Mouse (Mus musculus) intestine, embryonic 14.5 days (tissue): Measurements from ENCODE around the gene Gm20708. TPM values are rescaled to one million over a fixed set of nuclear protein-coding genes. Genes with fewer than 3 reads are reported as not detected.
A peak's percentile ranks its signal among the peaks of the same experiment; 100 is the strongest.
"Not testable (repeated sequence)": the region's sequence is repeated elsewhere in the genome, so short reads cannot be mapped to it uniquely, and the experiment has no call there.

ENCODE experiments used
- ATAC-seq: fragments of 200-750 bp; cut with Nextera tagmentation; replicated peaks from 2 replicates; pipeline ENCODE4 v1.8.0; 2017; ENCODE audit warnings: low read depth, moderate number of reproducible peaks, moderate TSS enrichment, moderate library complexity; ENCODE audit not compliant: low FRiP score, low TSS enrichment
- DNase-seq: peaks from one replicate; pipeline ENCODE4 v3.0.0-alpha.2; 2018; ENCODE audit warnings: low spot score
- H3K27ac ChIP-seq: fragments of 300-500 bp; sonication (generic); 2 replicates; pipeline ENCODE4 v1.5.1; 2014; ENCODE audit warnings: low read depth, mild to moderate bottlenecking, control low read depth
- H3K27me3 ChIP-seq: fragments of 300-500 bp; sonication (generic); replicated peaks from 2 replicates; pipeline ENCODE4 v1.6.1; 2014; ENCODE audit warnings: low read length, control low read depth; ENCODE audit not compliant: control insufficient read depth, insufficient read depth
- H3K36me3 ChIP-seq: fragments of 300-500 bp; sonication (generic); 2 replicates; pipeline ENCODE4 v1.6.1; 2014; ENCODE audit warnings: low read length, control low read depth; ENCODE audit not compliant: control insufficient read depth, insufficient read depth
- H3K4me1 ChIP-seq: fragments of 300-500 bp; sonication (generic); replicated peaks from 2 replicates; pipeline ENCODE4 v1.6.1; 2014; ENCODE audit warnings: low read length, control low read depth, mixed read lengths; ENCODE audit not compliant: control insufficient read depth, insufficient read depth
- H3K4me2 ChIP-seq: fragments of 300-500 bp; sonication (generic); 2 replicates; pipeline ENCODE4 v1.6.1; 2014; ENCODE audit warnings: low read length
- H3K4me3 ChIP-seq: fragments of 300-500 bp; sonication (generic); 2 replicates; pipeline ENCODE4 v1.5.1; 2014; ENCODE audit warnings: low read depth, low read length, control low read depth, mixed read lengths
- H3K9ac ChIP-seq: fragments of 300-500 bp; sonication (generic); 2 replicates; pipeline ENCODE4 v1.6.1; 2014; ENCODE audit warnings: mild to moderate bottlenecking, low read length
- H3K9me3 ChIP-seq: fragments of 300-500 bp; sonication (generic); 2 replicates; pipeline ENCODE4 v1.6.1; 2016; ENCODE audit warnings: low read length, control low read depth; ENCODE audit not compliant: control insufficient read depth
- WGBS: fragments of 180-500 bp; shearing (Covaris S2); extraction: QIAGEN DNeasy Blood & Tissue Kit; methylation state at CpG from one replicate; pipeline ENCODE4 v1.1.7; 2014; 5-methylcytosine and 5-hydroxymethylcytosine counted together
- polyA plus RNA-seq: library from polyadenylated mRNA; unstranded; fragments of >200 nt; fragmentation: Nextera tagmentation; extraction: Ambion mirVana; gene quantifications from 2 replicates; pipeline ENCODE4 v1.2.1, GENCODE M21; 2014

Gene Gm20708
- polyA plus RNA-seq, 1 experiment from 2014 or later, result not detected

DNA sequence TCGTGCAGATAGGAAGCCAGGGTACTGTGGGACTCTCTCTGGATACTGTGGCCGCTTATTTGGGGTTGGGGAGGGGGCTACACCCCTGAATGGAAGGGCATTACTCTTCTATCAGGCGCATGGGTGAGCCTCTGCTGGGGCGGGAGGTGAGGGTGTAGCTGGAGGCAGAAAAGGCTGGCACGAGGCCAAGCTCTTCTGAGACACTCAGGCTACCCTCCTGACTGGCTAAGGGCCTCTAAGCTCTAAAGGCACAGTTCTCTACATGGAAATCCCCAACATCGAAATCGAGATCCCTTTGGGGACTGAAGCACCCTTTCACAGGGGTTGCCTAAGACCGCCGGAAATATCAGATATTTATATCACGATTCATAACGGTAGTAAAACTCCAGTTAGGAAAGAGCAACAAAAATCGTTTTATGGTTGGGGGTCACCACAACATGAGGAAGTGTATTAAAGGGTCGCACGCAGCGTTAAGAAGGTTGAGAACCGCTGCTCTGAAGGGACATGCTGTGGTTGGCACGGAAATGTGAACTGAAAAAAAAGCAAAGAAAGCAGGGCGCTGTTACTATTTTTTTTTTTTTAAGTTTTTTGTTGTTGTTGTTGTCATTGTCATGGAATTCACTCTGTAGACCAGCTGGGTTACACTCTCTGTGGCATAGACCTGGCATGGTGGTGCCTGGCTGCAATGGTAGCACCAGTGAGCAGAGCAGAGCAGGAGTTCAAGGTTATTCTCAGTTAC, 18.9 kb downstream of the Gm20708 start:
- Histone ChIP-seq H3K36me3 (0 out of 2 replicates have a peak, but pooled peaks cover 3% of the 10 kb centered on the region), H3K27ac (peak overlapping the region; percentile 63), H3K9me3 (no peaks in the 10 kb centered on the region), H3K4me2 (no peak overlapping the region), H3K4me3 (no peak overlapping the region), H3K27me3 (no peaks in the 10 kb centered on the region), H3K9ac (0 out of 2 replicates have a peak overlapping the region, but pooled peaks have one; percentile 5), H3K4me1 (peaks cover 56% of the 10 kb centered on the region)
- DNase-seq, result no peak
- no peak for ATAC-seq
- WGBS, result 66% methylated on average over 18 of the region's 18 CpGs

DNA sequence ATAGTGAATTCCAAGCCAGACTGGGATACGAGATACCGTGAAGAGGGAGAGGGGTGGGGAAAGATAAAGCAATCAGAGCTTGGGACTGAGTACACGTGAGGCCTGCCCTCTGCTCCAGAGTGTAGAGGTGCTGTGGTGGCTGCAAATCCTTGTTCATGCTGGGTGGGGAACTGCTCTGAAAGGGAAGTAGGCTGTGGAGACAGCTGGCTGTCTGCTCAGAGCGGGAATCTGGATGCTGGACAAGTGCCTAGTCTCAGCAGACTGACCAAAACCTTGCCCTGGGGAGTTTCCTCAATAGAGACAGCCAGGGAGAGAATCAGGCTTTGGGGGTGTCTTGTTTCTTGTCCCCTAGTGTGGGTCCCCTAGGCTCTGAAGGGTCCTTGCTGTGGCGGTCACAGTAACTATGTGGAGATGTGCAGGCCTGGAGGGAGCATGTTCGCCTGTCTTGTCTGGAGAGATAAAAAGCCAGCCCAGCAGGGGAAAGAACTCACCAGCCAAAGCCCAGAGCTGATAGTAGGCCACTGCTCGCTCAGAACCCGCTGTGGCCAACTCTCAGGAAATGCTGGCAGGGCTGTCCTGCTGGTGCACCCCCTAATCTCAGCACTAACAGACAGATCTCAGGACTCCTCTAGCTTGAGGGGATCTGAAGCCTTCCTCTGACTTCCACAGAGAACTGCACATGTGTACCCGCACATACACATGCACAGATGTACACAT, 19.6 kb downstream of the Gm20708 start:
- Histone ChIP-seq H3K36me3 (no peaks in the 10 kb centered on the region), H3K4me3 (no peak overlapping the region), H3K4me2 (no peak overlapping the region), H3K27me3 (no peaks in the 10 kb centered on the region), H3K9me3 (no peaks in the 10 kb centered on the region), H3K27ac (peak overlapping the region; percentile 63), H3K9ac (no peak overlapping the region), H3K4me1 (peaks cover 52% of the 10 kb centered on the region)
- DNase-seq (no peak), ATAC-seq (no peak)
- WGBS, result 39% methylated on average over 9 of the region's 9 CpGs

DNA sequence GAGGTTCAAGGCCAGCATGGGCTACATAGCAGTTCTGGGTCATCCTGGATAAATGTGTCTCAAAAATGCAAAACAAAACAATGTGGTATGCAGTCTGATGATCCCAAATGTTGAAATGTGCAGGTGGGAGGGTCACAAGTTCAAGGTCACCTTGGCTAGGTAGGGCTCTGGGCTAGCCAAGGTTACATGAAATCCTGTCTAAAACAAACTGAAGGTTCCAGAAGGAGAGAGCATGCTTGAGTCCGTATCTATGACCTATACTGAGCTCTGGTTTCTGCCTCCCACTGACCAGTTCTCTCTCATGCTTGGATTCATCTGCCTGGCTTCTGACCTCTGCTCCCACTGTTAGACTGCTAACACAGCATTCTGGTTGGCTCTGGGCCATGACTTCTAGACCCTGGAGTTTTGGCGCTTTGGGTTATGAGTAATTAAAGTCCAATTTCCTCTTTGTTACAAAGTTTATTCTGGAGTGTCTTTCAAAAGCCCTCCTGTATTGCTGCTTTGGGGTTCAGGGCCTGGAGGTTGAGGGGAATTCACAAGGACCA, 20.3 kb downstream of the Gm20708 start:
- Histone ChIP-seq H3K9ac (peak overlapping the region; percentile 7; the same call in 1 of the 2 replicates), H3K27me3 (no peaks in the 10 kb centered on the region), H3K4me1 (peaks cover 48% of the 10 kb centered on the region), H3K27ac (peak overlapping the region; percentile 63), H3K9me3 (no peaks in the 10 kb centered on the region), H3K36me3 (no peaks in the 10 kb centered on the region), H3K4me2 (no peak overlapping the region), H3K4me3 (no peak overlapping the region)
- DNase-seq (no peak), ATAC-seq (no peak)
- WGBS, result 69% methylated on average over 2 of the region's 2 CpGs

DNA sequence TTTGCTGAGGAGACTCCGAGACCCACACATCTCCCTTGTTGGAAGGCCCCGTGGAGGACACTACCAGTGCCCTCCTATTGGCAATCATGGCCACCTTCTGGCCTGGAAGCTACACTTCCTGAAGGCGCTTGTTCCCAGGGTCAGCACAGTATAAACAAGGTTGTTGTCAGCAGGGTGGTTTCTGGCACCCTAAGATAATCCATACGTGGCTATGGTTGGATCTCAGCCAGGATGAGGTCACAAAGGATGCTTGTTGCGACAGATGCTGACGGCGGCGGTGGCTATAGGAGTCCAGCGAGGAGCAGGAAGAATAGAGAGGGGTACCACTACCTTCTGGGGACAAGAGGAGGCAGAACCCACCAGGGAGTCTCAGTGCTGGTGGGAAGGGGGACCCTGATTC, 20.9 kb downstream of the Gm20708 start:
- Histone ChIP-seq H3K9me3 (no peaks in the 10 kb centered on the region), H3K9ac (peak overlapping the region; percentile 7; the same call in 1 of the 2 replicates), H3K4me3 (no peak overlapping the region), H3K27me3 (no peaks in the 10 kb centered on the region), H3K4me2 (no peak overlapping the region), H3K36me3 (no peaks in the 10 kb centered on the region), H3K27ac (peak overlapping the region; percentile 63; the same call in 1 of the 2 replicates), H3K4me1 (peaks cover 48% of the 10 kb centered on the region)
- no peak for ATAC-seq
- no peak for DNase-seq
- WGBS, result 64% methylated on average over 9 of the region's 9 CpGs

DNA sequence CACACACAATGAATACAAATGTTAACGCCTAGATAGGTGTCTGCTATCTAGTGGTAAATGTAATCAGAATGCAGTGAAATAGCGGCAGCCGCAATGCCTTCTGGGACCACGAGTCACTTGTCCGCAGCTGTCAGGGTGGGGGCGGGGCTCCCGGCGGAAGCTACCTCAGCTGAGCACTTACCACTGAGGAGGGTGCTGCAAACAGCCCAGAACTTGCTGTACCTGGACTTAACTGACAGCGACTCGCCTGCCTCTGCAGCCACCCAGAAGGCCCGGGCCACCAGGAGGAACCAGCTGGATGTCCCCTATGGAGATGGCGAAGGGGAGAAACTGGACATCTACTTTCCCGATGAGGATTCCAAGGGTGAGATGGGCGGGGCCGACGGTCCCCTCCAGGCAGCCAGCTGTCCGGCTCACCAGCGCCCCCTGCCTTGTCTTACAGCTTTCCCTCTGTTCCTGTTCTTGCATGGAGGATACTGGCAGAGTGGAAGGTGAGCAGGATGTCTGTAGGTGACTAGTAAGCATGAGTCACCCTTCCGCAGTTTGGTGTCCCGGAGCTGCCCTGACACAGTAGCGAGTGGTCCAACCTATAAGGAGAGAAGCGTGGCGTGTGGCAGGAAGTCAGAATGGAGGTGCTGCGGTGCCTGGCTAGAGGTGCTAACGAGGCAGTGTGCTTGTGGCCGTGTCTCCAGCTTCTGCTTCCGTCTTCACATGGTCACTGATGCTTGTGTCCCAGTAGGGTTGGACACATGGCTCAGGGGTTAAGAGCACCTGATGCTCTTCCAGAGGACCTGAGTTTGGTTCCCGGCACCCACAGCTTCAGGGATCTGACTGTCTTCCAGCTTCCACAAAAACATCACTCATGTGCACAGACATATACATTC, 22.9 kb downstream of the Gm20708 start:
- H3K36me3 ChIP-seq, result no peaks in the 10 kb centered on the region
- ATAC-seq (no peak), DNase-seq (peak; percentile 89)
- no peaks in the 10 kb centered on the region for H3K27me3 ChIP-seq
- 23% methylated on average over 28 of the region's 28 CpGs for WGBS
- no peak overlapping the region for H3K9ac ChIP-seq
- H3K9me3 ChIP-seq, result no peaks in the 10 kb centered on the region
- H3K4me2 ChIP-seq, result peak overlapping the region; percentile 40
- H3K27ac ChIP-seq, result no peak overlapping the region
- H3K4me3 ChIP-seq, result peak overlapping the region; percentile 4; the same call in 1 of the 2 replicates
- H3K4me1 ChIP-seq, result peaks cover 37% of the 10 kb centered on the region

DNA sequence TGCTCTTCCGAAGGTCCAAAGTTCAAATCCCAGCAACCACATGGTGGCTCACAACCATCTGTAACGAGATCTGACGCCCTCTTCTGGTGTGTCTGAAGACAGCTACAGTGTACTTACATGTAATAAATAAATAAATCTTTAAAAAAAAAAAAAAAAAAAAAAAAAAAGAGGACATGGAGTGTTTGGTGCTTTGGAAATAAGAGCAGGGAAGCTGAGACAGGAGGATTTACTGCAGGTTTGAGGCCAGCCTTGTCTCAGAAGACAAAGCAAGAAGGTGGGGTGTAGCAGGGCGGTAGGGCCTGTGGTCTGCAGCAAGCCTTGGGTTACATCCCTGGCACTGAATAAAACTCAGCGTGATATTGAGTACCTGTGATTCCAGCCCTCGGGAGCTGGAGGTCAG, 24.0 kb downstream of the Gm20708 start:
- H3K27me3 ChIP-seq, H3K9me3 ChIP-seq, H3K36me3 ChIP-seq, H3K4me3 ChIP-seq, ATAC-seq, H3K4me2 ChIP-seq, H3K27ac ChIP-seq, DNase-seq, H3K9ac ChIP-seq: not testable (repeated sequence)
- WGBS, result 85% methylated on average over 4 of the region's 6 CpGs
- H3K4me1 ChIP-seq, result peaks cover 25% of the 10 kb centered on the region

DNA sequence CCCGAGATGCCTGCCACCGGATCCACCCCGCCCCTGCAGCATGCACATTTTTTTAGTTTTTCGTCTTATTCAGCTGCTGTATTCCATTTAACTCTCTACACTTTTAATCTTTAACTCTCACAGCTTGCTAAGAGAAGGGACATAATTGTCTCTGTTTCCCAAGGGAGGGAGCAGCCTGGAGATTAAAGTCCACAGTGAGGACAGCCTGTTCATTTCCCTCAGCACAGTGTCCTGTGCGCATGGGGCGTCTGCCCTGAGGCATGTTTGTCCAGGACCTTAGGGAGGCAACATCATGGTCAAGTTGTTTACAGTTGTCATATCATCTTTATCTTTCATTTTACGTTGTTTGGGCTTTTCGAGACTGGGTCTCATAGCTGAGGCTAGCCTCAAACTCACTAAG, 24.6 kb downstream of the Gm20708 start:
- Histone ChIP-seq H3K9ac (no peak overlapping the region), H3K36me3 (no peaks in the 10 kb centered on the region), H3K4me1 (peaks cover 19% of the 10 kb centered on the region), H3K4me2 (no peak overlapping the region), H3K27me3 (no peaks in the 10 kb centered on the region), H3K27ac (no peak overlapping the region), H3K9me3 (no peaks in the 10 kb centered on the region), H3K4me3 (no peak overlapping the region)
- ATAC-seq (no peak), DNase-seq (no peak)
- WGBS, result 71% methylated on average over 8 of the region's 8 CpGs

DNA sequence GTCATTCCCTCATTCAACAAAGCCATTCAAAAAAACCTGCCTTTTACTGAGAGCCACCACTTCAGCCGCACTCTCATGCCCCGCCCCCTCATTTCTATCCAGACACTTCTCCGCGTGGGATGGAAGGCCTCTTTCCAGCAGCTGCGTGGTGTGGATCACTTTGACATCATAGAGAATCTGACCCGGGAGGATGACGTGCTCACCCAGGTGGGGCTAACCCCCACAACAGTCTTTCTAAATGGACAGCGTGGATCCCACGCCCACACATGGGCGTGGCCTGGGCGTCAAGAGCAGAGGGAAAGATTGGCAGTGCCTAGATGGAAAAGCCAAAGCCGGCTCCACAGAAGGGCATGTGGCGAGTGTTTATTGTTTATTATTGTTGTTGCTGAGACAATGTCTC, 26.8 kb downstream of the Gm20708 start:
- H3K27me3 ChIP-seq, result no peaks in the 10 kb centered on the region
- H3K9ac ChIP-seq, result no peak overlapping the region
- no peak for ATAC-seq
- DNase-seq, result no peak
- H3K9me3 ChIP-seq, result no peaks in the 10 kb centered on the region
- no peaks in the 10 kb centered on the region for H3K36me3 ChIP-seq
- no peak overlapping the region for H3K27ac ChIP-seq
- 31% methylated on average over 13 of the region's 13 CpGs for WGBS
- peaks cover 3% of the 10 kb centered on the region; the same call in 1 of the 2 replicates for H3K4me1 ChIP-seq
- H3K4me2 ChIP-seq, result peak overlapping the region; percentile 11; the same call in 1 of the 2 replicates
- H3K4me3 ChIP-seq, result no peak overlapping the region
